Mouse (Mus musculus): ENCODE data around the gene Sema3f. TPM values are rescaled to one million over a fixed set of nuclear protein-coding genes. Genes with fewer than 3 reads are reported as not detected.
A peak's percentile ranks its signal among the peaks of the same experiment; 100 is the strongest.

Sema3f gene
- total and polyA plus RNA-seq, 2 experiments from 2014 or later = 8.7 to 81.3 TPM

- TF ChIP-seq CTCF (IDR thresholded peaks at IDR 0.05; ENCODE audit: low read depth) = peak; percentile 45
- ATAC-seq = peak; percentile 31; the same call in 1 of the 2 replicates
- Histone ChIP-seq H3K4me3 (ENCODE audit: low read length) (no peak overlapping the region), H3K4me1 (ENCODE audit: insufficient read depth, low read length) (peaks cover 6% of the 10 kb centered on the region; the same call in 1 of the 2 replicates), H3K4me2 (ENCODE audit: low read depth, low read length) (no peak overlapping the region), H3K27ac (no peak overlapping the region), H3K27me3 (ENCODE audit: insufficient read depth, low read length) (no peaks in the 10 kb centered on the region), H3K36me3 (ENCODE audit: insufficient read depth, low read length) (no peaks in the 10 kb centered on the region), H3K9me3 (ENCODE audit: low read length) (no peaks in the 10 kb centered on the region), H3K9ac (replicated peaks; ENCODE audit: low read length) (no peak overlapping the region)
- WGBS = 42% methylated on average over 4 of the region's 4 CpGs
- DNase-seq (ENCODE audit: low spot score) = peak; percentile 30
These were observed 16.8 kb downstream of the Sema3f start for GRCm38 (mm10) chr9:107693433-107693987.

- Histone ChIP-seq H3K27ac (no peak overlapping the region), H3K9ac (replicated peaks; ENCODE audit: low read length) (no peak overlapping the region), H3K4me2 (ENCODE audit: low read depth, low read length) (no peak overlapping the region), H3K4me1 (ENCODE audit: insufficient read depth, low read length) (peaks cover under 1% of the 10 kb centered on the region; the same call in 1 of the 2 replicates), H3K9me3 (ENCODE audit: low read length) (no peaks in the 10 kb centered on the region), H3K36me3 (ENCODE audit: insufficient read depth, low read length) (peaks cover 6% of the 10 kb centered on the region; the same call in 1 of the 2 replicates), H3K27me3 (ENCODE audit: insufficient read depth, low read length) (no peaks in the 10 kb centered on the region), H3K4me3 (ENCODE audit: low read length) (no peak overlapping the region)
- WGBS = 53% methylated on average over 5 of the region's 5 CpGs
- ATAC-seq (no peak), DNase-seq (ENCODE audit: low spot score) (no peak)
- no peak for TF ChIP-seq CTCF (IDR thresholded peaks at IDR 0.05; ENCODE audit: low read depth)
These were observed 17.5 kb downstream of the Sema3f start for GRCm38 (mm10) chr9:107692785-107693184.

- ATAC-seq = no peak
- no peak overlapping the region for H3K27ac ChIP-seq
- H3K36me3 ChIP-seq (ENCODE audit: insufficient read depth, low read length) = peaks cover 12% of the 10 kb centered on the region; the same call in 1 of the 2 replicates
- H3K9ac ChIP-seq (replicated peaks; ENCODE audit: low read length) = no peak overlapping the region
- no peak for DNase-seq (ENCODE audit: low spot score)
- no peaks in the 10 kb centered on the region for H3K9me3 ChIP-seq (ENCODE audit: low read length)
- no peak overlapping the region for H3K4me2 ChIP-seq (ENCODE audit: low read depth, low read length)
- TF ChIP-seq CTCF (IDR thresholded peaks at IDR 0.05; ENCODE audit: low read depth) = no peak
- WGBS = 85% methylated on average over 8 of the region's 8 CpGs
- no peaks in the 10 kb centered on the region for H3K27me3 ChIP-seq (ENCODE audit: insufficient read depth, low read length)
- H3K4me1 ChIP-seq (ENCODE audit: insufficient read depth, low read length) = no peaks in the 10 kb centered on the region
- H3K4me3 ChIP-seq (ENCODE audit: low read length) = no peak overlapping the region
These were observed 19.9 kb downstream of the Sema3f start for GRCm38 (mm10) chr9:107690391-107690790.

- Histone ChIP-seq H3K9me3 (ENCODE audit: low read length) (no peaks in the 10 kb centered on the region), H3K4me1 (ENCODE audit: insufficient read depth, low read length) (no peaks in the 10 kb centered on the region), H3K9ac (replicated peaks; ENCODE audit: low read length) (no peak overlapping the region), H3K27me3 (ENCODE audit: insufficient read depth, low read length) (no peaks in the 10 kb centered on the region), H3K4me2 (ENCODE audit: low read depth, low read length) (no peak overlapping the region), H3K27ac (no peak overlapping the region), H3K4me3 (ENCODE audit: low read length) (no peak overlapping the region), H3K36me3 (ENCODE audit: insufficient read depth, low read length) (peaks cover 12% of the 10 kb centered on the region; the same call in 1 of the 2 replicates)
- DNase-seq (ENCODE audit: low spot score) (no peak), ATAC-seq (no peak)
- 76% methylated on average over 7 of the region's 7 CpGs for WGBS
- no peak for TF ChIP-seq CTCF (IDR thresholded peaks at IDR 0.05; ENCODE audit: low read depth)
These were observed 21.3 kb downstream of the Sema3f start for GRCm38 (mm10) chr9:107688939-107689338.

- no peak for DNase-seq (ENCODE audit: low spot score)
- Histone ChIP-seq H3K27me3 (ENCODE audit: insufficient read depth, low read length) (no peaks in the 10 kb centered on the region), H3K9me3 (ENCODE audit: low read length) (no peaks in the 10 kb centered on the region), H3K4me2 (ENCODE audit: low read depth, low read length) (no peak overlapping the region), H3K4me3 (ENCODE audit: low read length) (no peak overlapping the region), H3K27ac (no peak overlapping the region), H3K36me3 (ENCODE audit: insufficient read depth, low read length) (peaks cover 12% of the 10 kb centered on the region; the same call in 1 of the 2 replicates), H3K9ac (replicated peaks; ENCODE audit: low read length) (no peak overlapping the region), H3K4me1 (ENCODE audit: insufficient read depth, low read length) (no peaks in the 10 kb centered on the region)
- no peak for ATAC-seq
- 88% methylated on average over 5 of the region's 5 CpGs for WGBS
- TF ChIP-seq CTCF (IDR thresholded peaks at IDR 0.05; ENCODE audit: low read depth) = no peak
These were observed 21.9 kb downstream of the Sema3f start for GRCm38 (mm10) chr9:107688415-107688814.

- 29% methylated on average over 17 of the region's 17 CpGs for whole genome bisulfite sequencing
- H3K36me3 ChIP-seq (ENCODE audit: insufficient read depth, low read length) = peaks cover 12% of the 10 kb centered on the region; the same call in 1 of the 2 replicates
- peak; percentile 75 for ATAC-seq
These were observed 24.9 kb downstream of the Sema3f start for GRCm38 (mm10) chr9:107685231-107685981.

More at GRCm38 (mm10) chr9:107685231-107685981, 24.9 kb downstream of the Sema3f start:
- Histone ChIP-seq H3K4me2 (ENCODE audit: low read depth, low read length) (no peak overlapping the region), H3K9ac (replicated peaks; ENCODE audit: low read length) (no peak overlapping the region), H3K4me3 (ENCODE audit: low read length) (no peak overlapping the region), H3K27ac (no peak overlapping the region), H3K4me1 (ENCODE audit: insufficient read depth, low read length) (no peaks in the 10 kb centered on the region), H3K9me3 (ENCODE audit: low read length) (no peaks in the 10 kb centered on the region), H3K27me3 (ENCODE audit: insufficient read depth, low read length) (no peaks in the 10 kb centered on the region)
- peak; percentile 79 for DNase-seq (ENCODE audit: low spot score)
- TF ChIP-seq CTCF (IDR thresholded peaks at IDR 0.05; ENCODE audit: low read depth) = peak; percentile 94

Measured in hindbrain, postnatal 0 days (tissue).